Mouse (Mus musculus) stomach, postnatal 0 days (tissue): ENCODE measurements at regions not wholly inside any gene's neighbourhood (a gene's known extent, or its start where the extent isn't known, plus 50 kb on each side); places are given as distances from the start of the nearest gene placed in this dataset.

Experiments used
- ATAC-seq: fragments of 200-750 bp; cut with Nextera tagmentation; 2 replicates; pipeline ENCODE4 v1.8.0; 2017; ENCODE audit not compliant: low FRiP score, low TSS enrichment
- DNase-seq: peaks from one replicate; pipeline ENCODE4 v3.0.0-alpha.2; 2016; ENCODE audit warnings: low spot score
- H3K27ac ChIP-seq: fragments of 300-500 bp; sonication (generic); replicated peaks from 2 replicates; pipeline ENCODE4 v1.5.1; 2014; ENCODE audit warnings: mild to moderate bottlenecking, control low read depth
- H3K27me3 ChIP-seq: fragments of 300-500 bp; sonication (generic); 2 replicates; pipeline ENCODE4 v1.6.1; 2014; ENCODE audit warnings: low read length; ENCODE audit not compliant: control insufficient read depth, insufficient read depth
- H3K36me3 ChIP-seq: fragments of 300-500 bp; sonication (generic); 2 replicates; pipeline ENCODE4 v1.6.1; 2014; ENCODE audit warnings: low read length, mixed read lengths; ENCODE audit not compliant: control insufficient read depth, insufficient read depth
- H3K4me1 ChIP-seq: fragments of 300-500 bp; sonication (generic); replicated peaks from 2 replicates; pipeline ENCODE4 v1.6.1; 2014; ENCODE audit warnings: antibody characterized with exemption; ENCODE audit not compliant: control insufficient read depth, insufficient read depth
- H3K4me2 ChIP-seq: fragments of 300-500 bp; sonication (generic); replicated peaks from 2 replicates; pipeline ENCODE4 v1.6.1; 2014; ENCODE audit warnings: low read depth, mild to moderate bottlenecking, control low read depth, moderate library complexity
- H3K4me3 ChIP-seq: fragments of 300-500 bp; sonication (generic); 2 replicates; pipeline ENCODE4 v1.5.1; 2014; ENCODE audit warnings: low read depth, low read length, control low read depth
- H3K9ac ChIP-seq: fragments of 300-500 bp; sonication (generic); 2 replicates; pipeline ENCODE4 v1.6.1; 2014; ENCODE audit warnings: mild to moderate bottlenecking, low read length, control low read depth, mixed read lengths
- H3K9me3 ChIP-seq: fragments of 300-500 bp; sonication (generic); 2 replicates; pipeline ENCODE4 v1.6.1; 2016; ENCODE audit warnings: low read length; ENCODE audit not compliant: control insufficient read depth
- CTCF ChIP-seq: IDR thresholded peaks from 2 replicates; pipeline ENCODE4 v1.5.1; 2016; ENCODE audit warnings: antibody characterized with exemption, low read depth, mild to moderate bottlenecking, moderate library complexity
- EP300 ChIP-seq: optimal IDR thresholded peaks from 2 replicates; pipeline ENCODE3; 2016; ENCODE audit warnings: antibody characterized with exemption
- WGBS: fragments of 180-500 bp; shearing (Covaris S2); extraction: QIAGEN DNeasy Blood & Tissue Kit; methylation state at CpG from one replicate; pipeline ENCODE4 v1.1.7; 2014; 5-methylcytosine and 5-hydroxymethylcytosine counted together

DNA sequence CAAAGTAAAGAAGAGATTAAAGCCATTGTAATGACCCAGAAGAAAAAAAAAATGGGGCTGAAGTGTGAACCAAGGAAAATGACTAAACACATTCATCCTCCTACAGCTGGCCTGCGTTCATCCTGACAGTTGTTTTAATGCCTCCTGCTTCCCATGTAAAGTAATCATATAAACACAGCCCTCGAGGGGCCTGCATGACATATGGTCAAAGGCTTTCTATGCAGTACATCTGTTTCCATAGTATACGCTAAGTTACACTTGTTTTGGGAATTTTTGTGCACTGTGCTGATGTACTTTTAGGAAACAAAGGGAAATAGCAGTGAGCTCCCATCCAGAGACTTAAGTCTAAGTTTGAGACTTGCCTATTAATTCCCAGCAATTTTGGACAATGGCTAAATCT, 63.3 kb upstream of the Parp8 start:
- TF ChIP-seq EP300 (no peak), CTCF (no peak)
- H3K4me1 ChIP-seq: no peaks in the 10 kb centered on the region
- no peak for DNase-seq
- no peak for ATAC-seq
- no peaks in the 10 kb centered on the region for H3K36me3 ChIP-seq
- H3K9ac ChIP-seq: no peak overlapping the region
- H3K4me2 ChIP-seq: no peak overlapping the region
- H3K27me3 ChIP-seq: no peaks in the 10 kb centered on the region
- H3K27ac ChIP-seq: no peak overlapping the region
- WGBS: 46% methylated on average over 3 of the region's 3 CpGs
- no peaks in the 10 kb centered on the region for H3K9me3 ChIP-seq
- no peak overlapping the region for H3K4me3 ChIP-seq

DNA sequence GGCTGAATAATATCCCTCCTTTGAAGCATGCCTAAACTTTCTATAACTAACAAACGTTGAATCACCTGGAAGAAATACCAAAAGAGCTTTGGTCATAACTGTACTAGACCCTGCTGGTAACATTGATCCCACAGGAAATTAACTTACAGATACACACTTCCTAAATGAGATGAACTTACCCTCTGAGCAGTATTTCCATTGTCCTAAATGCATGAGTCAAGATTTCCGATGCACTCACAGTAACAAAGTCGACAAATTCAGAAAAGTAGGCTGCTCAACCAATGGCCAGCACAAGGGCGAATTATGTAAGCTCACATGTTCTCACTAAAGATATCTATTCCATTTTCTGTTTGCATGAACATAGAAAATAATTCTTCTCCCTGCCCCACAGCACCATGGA, 57.4 kb upstream of the Parp8 start:
- 83% methylated on average over 4 of the region's 4 CpGs for WGBS
- no peaks in the 10 kb centered on the region for H3K36me3 ChIP-seq
- ATAC-seq (no peak), DNase-seq (no peak)
- TF ChIP-seq CTCF (no peak), EP300 (no peak)
- H3K4me1 ChIP-seq: no peaks in the 10 kb centered on the region
- no peaks in the 10 kb centered on the region for H3K9me3 ChIP-seq
- H3K4me2 ChIP-seq: no peak overlapping the region
- no peak overlapping the region for H3K27ac ChIP-seq
- H3K4me3 ChIP-seq: no peak overlapping the region
- no peaks in the 10 kb centered on the region for H3K27me3 ChIP-seq
- no peak overlapping the region for H3K9ac ChIP-seq

DNA sequence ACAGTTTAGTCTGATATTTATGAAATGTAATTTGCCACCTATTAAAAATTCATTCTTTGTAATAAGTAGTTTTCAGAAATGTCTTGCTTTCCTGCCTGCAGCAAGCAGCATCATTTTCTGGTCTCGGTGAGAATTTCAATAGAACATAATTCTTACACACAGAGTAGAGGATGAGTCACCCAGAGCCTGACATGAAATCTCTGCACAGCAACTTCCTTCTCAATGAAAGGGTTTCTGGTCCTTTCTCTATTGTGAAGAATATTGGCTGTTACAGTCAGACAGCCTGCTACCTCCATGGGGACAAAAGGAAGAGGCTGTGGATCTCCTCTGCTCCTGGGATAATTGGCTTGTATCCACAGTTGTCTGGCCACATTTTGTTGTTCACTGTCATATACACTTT, 54.0 kb upstream of the Parp8 start:
- Histone ChIP-seq H3K4me1 (no peaks in the 10 kb centered on the region), H3K36me3 (no peaks in the 10 kb centered on the region), H3K4me3 (no peak overlapping the region), H3K4me2 (no peak overlapping the region), H3K27me3 (no peaks in the 10 kb centered on the region), H3K27ac (no peak overlapping the region), H3K9me3 (no peaks in the 10 kb centered on the region), H3K9ac (no peak overlapping the region)
- 29% methylated on average over 1 of the region's 1 CpGs for WGBS
- ATAC-seq (no peak), DNase-seq (no peak)
- TF ChIP-seq EP300 (no peak), CTCF (no peak)
